Mouse (Mus musculus) skeletal muscle tissue, adult 2 months (tissue): ENCODE measurements around the gene Ralgps2.

Experiments
- DNase-seq: peaks from one replicate; pipeline ENCODE4 v3.0.0-alpha.2; 2012; ENCODE audit warnings: low read depth, low spot score

Gene Ralgps2

GRCm38 (mm10) chr1:156770845-156771244 lies 168.6 kb downstream of the Ralgps2 start:
- no peak for DNase-seq

- DNase-seq = peak; percentile 73
These were observed 169.7 kb downstream of the Ralgps2 start for GRCm38 (mm10) chr1:156769621-156770297.

GRCm38 (mm10) chr1:156769163-156769562 lies 170.3 kb downstream of the Ralgps2 start:
- no peak for DNase-seq

GRCm38 (mm10) chr1:156765311-156765710 lies 174.1 kb downstream of the Ralgps2 start:
- DNase-seq = no peak

DNA sequence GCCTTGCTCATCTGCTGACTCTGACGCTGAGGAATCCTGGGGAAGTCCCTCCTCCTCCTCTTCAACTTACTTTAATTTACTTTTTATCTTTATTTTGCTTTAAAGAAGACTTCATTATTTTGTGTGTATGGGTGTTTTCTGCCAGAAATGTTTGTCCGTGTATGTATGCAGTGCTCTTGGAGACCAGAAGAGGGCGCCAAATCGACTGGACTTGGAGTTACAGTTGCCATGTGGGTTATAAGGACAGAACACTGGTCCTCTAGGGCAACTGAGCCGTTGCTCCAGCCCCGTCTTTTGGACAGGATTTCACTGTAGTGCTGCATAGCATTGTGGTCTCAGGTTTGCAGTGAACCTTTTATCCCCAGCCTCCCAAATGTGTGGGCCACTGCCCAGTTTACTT lies 174.8 kb downstream of the Ralgps2 start:
- DNase-seq = no peak

GRCm38 (mm10) chr1:156763280-156763679 lies 176.1 kb downstream of the Ralgps2 start:
- peak; percentile 74 for DNase-seq

DNA sequence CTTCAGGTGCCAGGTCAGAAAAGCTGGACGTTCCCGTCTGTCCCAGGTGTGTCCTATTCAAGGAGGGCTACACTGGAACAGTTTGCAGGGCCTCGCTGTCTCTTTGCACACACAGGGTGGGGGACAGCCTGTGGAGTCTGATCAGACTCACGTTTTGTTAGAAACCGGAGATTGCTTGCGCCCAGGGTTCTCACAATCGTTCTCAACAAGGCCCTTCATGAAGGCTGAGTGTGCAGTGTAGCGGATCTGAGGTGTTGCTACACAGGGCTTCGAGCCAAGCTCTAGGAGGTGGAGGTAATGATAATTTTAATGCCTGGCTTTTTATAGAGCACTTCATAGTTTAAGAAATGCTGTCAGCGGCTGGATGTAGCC lies 178.0 kb downstream of the Ralgps2 start:
- no peak for DNase-seq

- no peak for DNase-seq
These were observed 178.6 kb downstream of the Ralgps2 start for GRCm38 (mm10) chr1:156760549-156761429.

GRCm38 (mm10) chr1:156758326-156758725 lies 181.1 kb downstream of the Ralgps2 start:
- DNase-seq = no peak

DNA sequence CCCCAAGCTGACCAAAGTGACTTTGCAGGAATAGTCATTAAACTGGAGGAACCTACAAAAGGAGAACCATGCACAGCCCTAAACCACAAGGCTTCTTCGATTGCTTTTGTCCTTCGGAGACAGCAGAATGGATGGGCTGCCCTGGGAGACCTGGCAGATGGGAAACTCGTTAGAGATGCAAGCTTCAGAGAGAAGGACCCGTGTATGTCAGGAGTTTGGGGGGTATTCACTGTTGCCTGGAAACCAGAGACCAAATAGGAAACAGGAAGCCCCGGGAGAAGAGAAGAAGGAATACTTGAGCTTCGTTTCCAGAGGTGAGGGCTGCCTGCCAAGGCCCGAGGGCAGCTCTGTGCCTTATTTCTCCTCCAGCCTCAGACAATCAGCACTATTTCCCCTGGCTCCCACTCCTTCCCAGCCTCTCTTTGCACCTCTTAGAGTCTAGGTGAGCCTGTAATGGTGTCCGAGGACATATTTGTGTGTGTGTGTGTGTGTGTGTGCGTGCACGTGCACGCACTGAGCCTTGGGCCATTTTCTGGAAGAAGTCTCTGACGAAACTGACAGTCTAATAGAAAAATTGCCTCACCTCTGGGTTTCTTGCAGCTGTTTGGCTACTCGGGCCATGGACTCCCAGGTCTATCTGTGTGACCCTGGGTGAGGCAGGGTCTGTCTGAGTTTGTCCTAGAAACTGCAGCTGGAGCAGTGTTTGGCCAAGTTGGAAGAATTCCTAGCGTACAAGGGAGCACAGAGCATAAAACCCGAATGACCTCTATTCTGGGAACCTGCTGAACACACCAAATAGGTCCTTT lies 184.6 kb downstream of the Ralgps2 start:
- peak; percentile 64 for DNase-seq
